Mouse (Mus musculus) kidney, postnatal 25 days (tissue): ENCODE measurements at regions not wholly inside any gene's neighbourhood (a gene's known extent, or its start where the extent isn't known, plus 50 kb on each side); places are given as distances from the start of the nearest gene placed in this dataset.
A peak's percentile ranks its signal among the peaks of the same experiment; 100 is the strongest.

Experiments
- DNase-seq, 2 experiments: peaks; one replicate each; pipeline ENCODE4 v3.0.0; 2021; ENCODE audit warnings: mixed read lengths in 2 of 2

- DNase-seq: no peak
These were observed 69.2 kb downstream of the Nhlrc3 start for GRCm38 (mm10) chr3:53393945-53394344.

DNA sequence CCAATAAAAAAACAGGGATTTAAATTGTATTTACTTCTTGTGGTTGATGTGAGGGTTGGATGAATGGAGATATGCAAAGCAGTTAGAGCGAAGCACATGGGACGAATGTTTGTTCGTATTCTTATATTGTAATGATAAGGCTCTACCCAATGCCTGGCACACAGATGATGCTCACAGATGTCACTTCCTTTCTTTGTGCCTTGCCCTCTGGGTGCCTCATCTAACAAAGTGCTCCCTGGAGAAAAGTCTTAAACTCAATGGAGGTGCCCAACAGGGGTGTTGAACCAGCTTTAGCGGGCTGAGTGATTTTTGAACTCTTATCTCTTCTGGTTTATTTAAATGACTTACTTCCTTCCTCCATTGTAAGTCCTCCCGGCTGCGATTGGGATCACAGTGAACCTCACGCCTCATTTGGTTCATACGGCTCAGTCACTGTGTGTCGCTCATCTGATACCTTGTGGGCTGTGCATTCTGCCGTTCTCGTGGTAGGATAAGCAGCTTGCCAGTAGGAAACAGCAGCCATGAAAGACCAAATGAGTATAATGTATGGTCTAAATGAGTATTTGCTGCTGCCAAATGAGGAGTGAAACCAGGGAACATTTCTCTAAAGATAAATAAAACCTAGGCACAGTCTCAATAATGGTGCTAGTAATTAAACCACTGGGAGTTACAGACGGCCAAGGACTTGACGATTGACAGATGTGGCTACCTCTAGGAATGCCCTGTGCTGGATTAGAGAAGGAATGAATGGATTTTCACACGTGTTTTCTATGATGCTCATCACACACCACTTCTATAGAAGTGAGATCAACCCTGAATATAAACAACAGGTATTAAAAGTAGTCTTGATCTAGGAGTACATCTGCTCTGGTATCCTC lies 81.2 kb downstream of the Nhlrc3 start:
- no peak for DNase-seq

DNA sequence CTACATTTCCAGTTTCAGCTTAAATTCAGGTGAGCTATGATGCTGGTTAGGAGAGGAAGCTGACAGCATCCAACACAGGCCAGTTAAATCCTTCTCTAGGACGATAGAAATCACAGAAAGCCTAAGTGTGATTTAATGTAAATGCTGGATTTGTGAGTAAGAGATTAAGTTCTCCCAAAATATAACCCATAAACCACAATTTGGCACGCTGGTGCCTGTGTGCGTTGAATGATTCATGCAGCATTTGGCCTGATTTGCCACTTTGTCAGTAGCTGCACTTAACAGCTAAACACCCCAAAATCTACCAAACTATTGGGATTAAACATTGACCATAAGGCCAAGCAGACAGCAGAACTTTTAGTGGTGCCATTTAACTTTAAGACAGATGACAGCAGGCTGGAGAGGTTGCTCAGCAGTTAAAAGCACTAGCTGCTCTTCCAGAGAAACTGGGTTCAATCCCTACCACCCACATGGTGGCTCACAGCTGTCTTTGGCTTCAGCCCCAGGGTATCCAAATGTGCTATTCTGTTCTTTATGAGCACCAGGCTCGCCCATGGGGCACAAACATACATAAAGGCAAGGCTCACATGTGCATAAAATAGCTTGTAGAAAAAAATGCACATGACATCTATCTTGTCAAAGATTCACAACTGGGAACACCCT lies 83.5 kb downstream of the Nhlrc3 start:
- no peak for DNase-seq

- no peak for DNase-seq
These were observed 86.2 kb downstream of the Nhlrc3 start for GRCm38 (mm10) chr3:53376864-53377447.

- peak; percentile 42 to 45 for DNase-seq
These were observed 90.2 kb downstream of the Nhlrc3 start for GRCm38 (mm10) chr3:53372887-53373286.

GRCm38 (mm10) chr3:53371910-53372309 lies 91.2 kb downstream of the Nhlrc3 start:
- no peak for DNase-seq

DNA sequence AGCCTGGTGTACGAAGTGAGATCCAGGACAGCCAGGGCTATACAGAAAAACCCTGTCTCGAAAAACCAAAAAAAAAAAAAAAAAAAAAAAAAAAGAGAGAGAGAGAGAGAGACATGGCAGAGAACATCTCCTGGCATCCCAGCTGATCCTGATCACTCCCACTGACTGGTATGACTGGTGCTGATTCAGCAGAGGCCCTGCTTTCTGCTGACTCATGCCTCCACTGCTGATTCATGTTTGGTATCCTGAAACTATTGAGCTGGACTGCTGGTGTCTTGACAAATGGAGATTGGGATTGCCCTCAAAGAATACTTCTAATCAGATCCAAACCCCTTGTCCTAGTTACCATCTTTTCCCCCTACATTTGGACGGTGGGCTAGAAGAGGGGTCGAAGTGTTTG lies 101.9 kb downstream of the Nhlrc3 start:
- no peak for DNase-seq

DNA sequence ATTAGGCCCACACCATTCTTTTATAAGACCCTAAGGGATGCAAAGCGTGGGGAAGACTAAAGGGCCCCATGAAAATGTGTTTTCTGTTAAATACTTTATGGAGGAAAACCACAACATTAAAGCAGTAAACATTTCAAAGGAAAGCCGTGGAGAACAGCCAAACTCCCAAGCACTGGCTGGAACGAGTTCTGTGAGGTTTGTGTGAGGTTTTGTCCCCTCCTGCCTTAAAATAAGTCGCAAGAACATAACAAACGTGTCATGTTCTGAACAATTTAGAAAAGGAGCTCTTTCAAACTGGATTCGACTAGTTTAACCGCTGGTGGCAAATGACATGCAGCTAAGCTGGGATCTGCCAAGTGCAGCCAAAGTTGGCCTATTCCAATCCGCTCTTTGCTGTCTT lies 109.4 kb downstream of the Nhlrc3 start:
- DNase-seq: peak in 1 of 2 experiments; percentile 37

GRCm38 (mm10) chr3:53353282-53353681 lies 109.8 kb downstream of the Nhlrc3 start:
- DNase-seq: no peak

GRCm38 (mm10) chr3:53343638-53344037 lies 119.5 kb downstream of the Nhlrc3 start:
- DNase-seq: no peak

- DNase-seq: no peak
These were observed 121.6 kb downstream of the Nhlrc3 start for GRCm38 (mm10) chr3:53341304-53342206.

- DNase-seq: no peak
These were observed 124.6 kb downstream of the Nhlrc3 start for GRCm38 (mm10) chr3:53338571-53338970.

DNA sequence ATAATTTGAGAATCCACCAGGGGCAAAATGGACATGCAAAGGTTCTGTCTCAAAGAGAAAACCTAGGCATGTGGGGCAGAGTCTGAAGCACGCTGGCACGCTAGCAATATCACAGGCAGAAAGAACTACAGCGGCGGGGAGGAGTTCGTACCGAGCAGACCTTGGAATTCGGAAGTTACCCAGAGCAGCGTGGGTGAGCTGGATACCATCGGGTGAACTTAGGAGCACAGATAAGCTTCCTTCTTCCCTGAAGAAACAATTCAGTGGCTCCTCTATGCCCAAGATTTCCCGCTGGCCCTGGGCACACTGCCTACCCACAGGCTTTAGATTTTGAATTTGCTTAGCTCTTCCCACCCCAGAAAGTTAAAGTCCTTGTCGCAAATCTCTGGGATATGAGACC lies 129.1 kb downstream of the Nhlrc3 start:
- peak in 1 of 2 experiments; percentile 5 for DNase-seq

DNA sequence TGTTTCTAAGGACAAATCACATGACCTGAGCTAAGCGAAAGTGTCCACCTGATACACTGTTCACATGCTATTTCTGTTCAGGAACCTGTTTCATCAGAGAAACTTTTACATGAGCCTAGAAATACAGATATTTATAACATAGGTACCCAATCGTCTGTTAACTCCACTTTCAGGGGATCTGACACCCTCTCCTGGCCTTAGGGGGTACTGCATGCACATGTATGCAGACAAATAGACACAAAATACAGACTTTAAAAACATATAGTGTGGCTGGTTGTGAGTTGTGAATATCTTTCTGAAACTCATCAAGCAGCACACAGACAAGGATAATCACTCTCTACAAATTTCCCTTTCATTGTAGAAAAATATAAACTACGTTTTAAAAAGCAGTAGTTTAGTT lies 133.6 kb downstream of the Nhlrc3 start:
- peak in 1 of 2 experiments; percentile 27 for DNase-seq

- no peak for DNase-seq
These were observed 135.7 kb downstream of the Nhlrc3 start for GRCm38 (mm10) chr3:53327424-53327823.

GRCm38 (mm10) chr3:53326967-53327366 lies 136.2 kb downstream of the Nhlrc3 start:
- no peak for DNase-seq

DNA sequence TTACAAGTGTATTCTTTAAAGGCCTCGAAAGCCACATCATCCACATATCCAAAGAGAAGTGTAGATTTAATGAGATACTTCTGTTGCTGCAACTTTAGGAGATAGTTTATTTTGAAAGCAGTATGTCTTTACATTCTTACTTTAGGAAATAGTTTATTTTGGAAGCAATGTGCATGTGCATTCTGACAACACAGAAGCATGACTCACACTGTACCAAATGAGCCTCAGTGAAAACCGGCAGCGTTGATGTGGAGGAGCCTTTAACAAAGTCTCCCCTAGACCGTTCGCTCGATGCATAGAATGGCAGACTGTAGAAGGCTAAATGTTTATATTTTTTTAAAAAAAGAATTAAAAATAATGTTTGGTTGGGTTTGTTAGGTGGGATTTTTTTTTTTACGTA lies 138.1 kb downstream of the Nhlrc3 start:
- no peak for DNase-seq

DNA sequence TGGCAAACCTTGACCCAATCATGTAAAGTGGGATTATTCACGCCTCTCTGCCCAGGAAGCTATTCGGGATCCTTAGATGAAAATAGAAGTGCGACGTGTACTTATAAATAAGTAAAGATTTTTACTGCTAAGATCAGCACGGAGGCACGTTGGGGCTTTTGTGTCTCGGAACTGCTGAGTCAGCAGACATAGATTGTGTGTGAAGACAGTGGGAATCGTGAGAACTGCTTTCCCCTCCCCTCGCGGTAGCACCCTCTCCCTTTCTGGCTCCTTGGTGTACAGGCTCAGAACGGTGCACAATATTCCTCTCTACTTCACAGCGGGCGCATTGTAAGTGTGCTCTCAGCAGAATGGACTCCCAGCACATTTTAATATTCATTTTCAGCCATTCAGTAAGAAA lies 138.7 kb downstream of the Nhlrc3 start:
- DNase-seq: no peak

- DNase-seq: no peak
These were observed 147.7 kb downstream of the Nhlrc3 start for GRCm38 (mm10) chr3:53315449-53315848.
